Mouse (Mus musculus) spleen, adult 10 weeks (tissue): ENCODE measurements around the gene Olfr354. TPM values are rescaled to one million over a fixed set of nuclear protein-coding genes. Genes with fewer than 3 reads are reported as not detected.

ENCODE experiments used
- polyA plus RNA-seq: library from polyadenylated mRNA; stranded (reverse); fragments of 350-450 nt; fragmentation: Illumina TruSeq; extraction: RNeasy Lipid Tissue Mini Kit (QIAGEN cat#74804); gene quantifications from one replicate; pipeline ENCODE4 v1.2.3, GENCODE M21; 2015; ENCODE audit warnings: low replicate concordance; ENCODE audit not compliant: insufficient read depth

Gene Olfr354
- not detected for polyA plus RNA-seq

GRCm38 (mm10) chr2:36905380-36905779 is at the start of gene Olfr354:
TSS of gene Olfr354 (plus strand) at chr2:36905680.

GRCm38 (mm10) chr2:36862560-36862959 is 42.9 kb upstream of the Olfr354 start, which contains the start of gene Olfr351:
TSS of gene Olfr351 (minus strand) at chr2:36862660.

GRCm38 (mm10) chr2:36868160-36868559 is 37.3 kb upstream of the Olfr354 start, which contains the start of gene Olfr352:
TSS of gene Olfr352 (plus strand) at chr2:36868460.

GRCm38 (mm10) chr2:36892836-36893235 is 12.6 kb upstream of the Olfr354 start, which contains the start of gene Olfr353:
TSS of gene Olfr353 (minus strand) at chr2:36892936.

GRCm38 (mm10) chr2:36928797-36929196 is 23.3 kb downstream of the Olfr354 start, which contains the start of gene Olfr355:
TSS of gene Olfr355 (minus strand) at chr2:36928897.

GRCm38 (mm10) chr2:36936821-36937220 is 31.3 kb downstream of the Olfr354 start, which contains the start of gene Olfr356:
TSS of gene Olfr356 (plus strand) at chr2:36937121.

Other genes starting within 250 kb of the Olfr354 start
- gene Olfr346, start 219.9 kb upstream of the Olfr354 start, polyA plus RNA-seq: not detected
- not detected for gene Olfr347, start 173.8 kb upstream of the Olfr354 start, polyA plus RNA-seq
- gene Olfr348, start 121.4 kb upstream of the Olfr354 start, polyA plus RNA-seq: not detected
- gene Olfr50, start 115.1 kb upstream of the Olfr354 start, polyA plus RNA-seq: not detected
- gene Olfr3, start 88.6 kb upstream of the Olfr354 start, polyA plus RNA-seq: not detected
- gene Olfr350, start 59.4 kb upstream of the Olfr354 start, polyA plus RNA-seq: not detected
- gene Olfr351, start 43.0 kb upstream of the Olfr354 start, polyA plus RNA-seq: not detected
- not detected for gene Olfr352, start 37.2 kb upstream of the Olfr354 start, polyA plus RNA-seq
- gene Olfr353, start 12.7 kb upstream of the Olfr354 start, polyA plus RNA-seq: not detected
- not detected for gene Olfr355, start 23.2 kb downstream of the Olfr354 start, polyA plus RNA-seq
- not detected for gene Olfr356, start 31.4 kb downstream of the Olfr354 start, polyA plus RNA-seq
- gene Olfr357, start 88.1 kb downstream of the Olfr354 start, polyA plus RNA-seq: not detected
- gene Olfr358, start 103.7 kb downstream of the Olfr354 start, polyA plus RNA-seq: not detected
- not detected for gene Olfr360, start 160.1 kb downstream of the Olfr354 start, polyA plus RNA-seq
- gene Olfr361, start 183.6 kb downstream of the Olfr354 start, polyA plus RNA-seq: not detected
- gene Olfr362, start 212.2 kb downstream of the Olfr354 start, polyA plus RNA-seq: not detected
- not detected for gene Olfr364-ps1, start 233.6 kb downstream of the Olfr354 start, polyA plus RNA-seq